Mouse (Mus musculus): ENCODE results near the gene Cdc14a. TPM values are rescaled to one million over a fixed set of nuclear protein-coding genes. Genes with fewer than 3 reads are reported as not detected.

Cdc14a gene
- polyA plus RNA-seq, 1 experiment from 2014 or later: 19.7 TPM

- DNase-seq (ENCODE audit: low spot score) (no peak), ATAC-seq (ENCODE audit: insufficient read depth, low FRiP score, low TSS enrichment) (no peak)
- peaks cover 2% of the 10 kb centered on the region; the same call in 1 of the 2 replicates for H3K36me3 ChIP-seq (ENCODE audit: control insufficient read depth, insufficient read depth, low read length)
- no peaks in the 10 kb centered on the region for H3K27me3 ChIP-seq (ENCODE audit: control insufficient read depth, insufficient read depth, low read length)
- WGBS: 45% methylated on average over 8 of the region's 8 CpGs
- no peaks in the 10 kb centered on the region for H3K9me3 ChIP-seq (ENCODE audit: control insufficient read depth, low read length)
- H3K4me1 ChIP-seq (ENCODE audit: control insufficient read depth, insufficient read depth, low read length): peaks cover 13% of the 10 kb centered on the region
- no peak overlapping the region for H3K27ac ChIP-seq (ENCODE audit: low read depth, low read length)
- H3K4me2 ChIP-seq (ENCODE audit: low read depth): peak overlapping the region; percentile 89
- peak overlapping the region; percentile 72 for H3K4me3 ChIP-seq (ENCODE audit: low read depth, low read length)
- peak overlapping the region; percentile 24; the same call in 1 of the 2 replicates for H3K9ac ChIP-seq (ENCODE audit: low read length)
Observed at GRCm38 (mm10) chr3:116422074-116422473, 1.8 kb downstream of the Cdc14a start.

- Histone ChIP-seq H3K36me3 (ENCODE audit: control insufficient read depth, insufficient read depth, low read length) (peaks cover 2% of the 10 kb centered on the region), H3K27ac (ENCODE audit: low read depth, low read length) (no peak overlapping the region), H3K4me2 (ENCODE audit: low read depth) (peak overlapping the region; percentile 89), H3K9me3 (ENCODE audit: control insufficient read depth, low read length) (no peaks in the 10 kb centered on the region), H3K9ac (ENCODE audit: low read length) (no peak overlapping the region), H3K4me1 (ENCODE audit: control insufficient read depth, insufficient read depth, low read length) (peaks cover 13% of the 10 kb centered on the region), H3K4me3 (ENCODE audit: low read depth, low read length) (peak overlapping the region; percentile 72; the same call in 1 of the 2 replicates), H3K27me3 (ENCODE audit: control insufficient read depth, insufficient read depth, low read length) (no peaks in the 10 kb centered on the region)
- ATAC-seq (ENCODE audit: insufficient read depth, low FRiP score, low TSS enrichment): no peak
- WGBS: 43% methylated on average over 6 of the region's 6 CpGs
- DNase-seq (ENCODE audit: low spot score): no peak
Observed at GRCm38 (mm10) chr3:116421121-116421520, 2.7 kb downstream of the Cdc14a start.

- H3K9ac ChIP-seq (ENCODE audit: low read length): no peak overlapping the region
- H3K27me3 ChIP-seq (ENCODE audit: control insufficient read depth, insufficient read depth, low read length): no peaks in the 10 kb centered on the region
- H3K4me3 ChIP-seq (ENCODE audit: low read depth, low read length): no peak overlapping the region
- no peak overlapping the region for H3K27ac ChIP-seq (ENCODE audit: low read depth, low read length)
- ATAC-seq (ENCODE audit: insufficient read depth, low FRiP score, low TSS enrichment) (no peak), DNase-seq (ENCODE audit: low spot score) (no peak)
- no peak overlapping the region for H3K4me2 ChIP-seq (ENCODE audit: low read depth)
- H3K36me3 ChIP-seq (ENCODE audit: control insufficient read depth, insufficient read depth, low read length): peaks cover 2% of the 10 kb centered on the region
- WGBS: 82% methylated on average over 11 of the region's 11 CpGs
- no peaks in the 10 kb centered on the region for H3K9me3 ChIP-seq (ENCODE audit: control insufficient read depth, low read length)
- H3K4me1 ChIP-seq (ENCODE audit: control insufficient read depth, insufficient read depth, low read length): peaks cover 13% of the 10 kb centered on the region
Observed at GRCm38 (mm10) chr3:116419791-116420190, 4.0 kb downstream of the Cdc14a start.

GRCm38 (mm10) chr3:116414451-116414860 is 9.4 kb downstream of the Cdc14a start:
- over 99% methylated on average over 3 of the region's 3 CpGs for WGBS
- Histone ChIP-seq H3K4me1 (ENCODE audit: control insufficient read depth, insufficient read depth, low read length) (peaks cover 9% of the 10 kb centered on the region; the same call in 1 of the 2 replicates), H3K9ac (ENCODE audit: low read length) (no peak overlapping the region), H3K36me3 (ENCODE audit: control insufficient read depth, insufficient read depth, low read length) (peaks cover 2% of the 10 kb centered on the region), H3K4me3 (ENCODE audit: low read depth, low read length) (no peak overlapping the region), H3K27ac (ENCODE audit: low read depth, low read length) (no peak overlapping the region), H3K4me2 (ENCODE audit: low read depth) (no peak overlapping the region), H3K9me3 (ENCODE audit: control insufficient read depth, low read length) (no peaks in the 10 kb centered on the region), H3K27me3 (ENCODE audit: control insufficient read depth, insufficient read depth, low read length) (no peaks in the 10 kb centered on the region)
- no peak for DNase-seq (ENCODE audit: low spot score)
- ATAC-seq (ENCODE audit: insufficient read depth, low FRiP score, low TSS enrichment): no peak

GRCm38 (mm10) chr3:116412954-116413724 is 10.7 kb downstream of the Cdc14a start:
- Histone ChIP-seq H3K27me3 (ENCODE audit: control insufficient read depth, insufficient read depth, low read length) (no peaks in the 10 kb centered on the region), H3K4me2 (ENCODE audit: low read depth) (no peak overlapping the region), H3K36me3 (ENCODE audit: control insufficient read depth, insufficient read depth, low read length) (peaks cover 2% of the 10 kb centered on the region), H3K9ac (ENCODE audit: low read length) (no peak overlapping the region), H3K9me3 (ENCODE audit: control insufficient read depth, low read length) (no peaks in the 10 kb centered on the region), H3K27ac (ENCODE audit: low read depth, low read length) (no peak overlapping the region), H3K4me1 (ENCODE audit: control insufficient read depth, insufficient read depth, low read length) (peaks cover 9% of the 10 kb centered on the region; the same call in 1 of the 2 replicates), H3K4me3 (ENCODE audit: low read depth, low read length) (no peak overlapping the region)
- ATAC-seq (ENCODE audit: insufficient read depth, low FRiP score, low TSS enrichment): no peak
- 92% methylated on average over 4 of the region's 4 CpGs for WGBS
- DNase-seq (ENCODE audit: low spot score): no peak

GRCm38 (mm10) chr3:116410051-116410450 is 13.8 kb downstream of the Cdc14a start:
- DNase-seq (ENCODE audit: low spot score) (no peak), ATAC-seq (ENCODE audit: insufficient read depth, low FRiP score, low TSS enrichment) (no peak)
- Histone ChIP-seq H3K9ac (ENCODE audit: low read length) (no peak overlapping the region), H3K27ac (ENCODE audit: low read depth, low read length) (no peak overlapping the region), H3K4me1 (ENCODE audit: control insufficient read depth, insufficient read depth, low read length) (peaks cover 9% of the 10 kb centered on the region; the same call in 1 of the 2 replicates), H3K27me3 (ENCODE audit: control insufficient read depth, insufficient read depth, low read length) (no peaks in the 10 kb centered on the region), H3K9me3 (ENCODE audit: control insufficient read depth, low read length) (no peaks in the 10 kb centered on the region), H3K4me3 (ENCODE audit: low read depth, low read length) (no peak overlapping the region), H3K4me2 (ENCODE audit: low read depth) (no peak overlapping the region), H3K36me3 (ENCODE audit: control insufficient read depth, insufficient read depth, low read length) (no peaks in the 10 kb centered on the region)
- WGBS: 60% methylated on average over 7 of the region's 7 CpGs

GRCm38 (mm10) chr3:116409486-116409885 is 14.3 kb downstream of the Cdc14a start:
- H3K4me1 ChIP-seq (ENCODE audit: control insufficient read depth, insufficient read depth, low read length): peaks cover 9% of the 10 kb centered on the region; the same call in 1 of the 2 replicates
- H3K4me3 ChIP-seq (ENCODE audit: low read depth, low read length): no peak overlapping the region
- 66% methylated on average over 8 of the region's 8 CpGs for WGBS
- H3K4me2 ChIP-seq (ENCODE audit: low read depth): no peak overlapping the region
- no peak overlapping the region for H3K27ac ChIP-seq (ENCODE audit: low read depth, low read length)
- no peak overlapping the region for H3K9ac ChIP-seq (ENCODE audit: low read length)
- ATAC-seq (ENCODE audit: insufficient read depth, low FRiP score, low TSS enrichment) (no peak), DNase-seq (ENCODE audit: low spot score) (no peak)
- no peaks in the 10 kb centered on the region for H3K27me3 ChIP-seq (ENCODE audit: control insufficient read depth, insufficient read depth, low read length)
- no peaks in the 10 kb centered on the region for H3K36me3 ChIP-seq (ENCODE audit: control insufficient read depth, insufficient read depth, low read length)
- H3K9me3 ChIP-seq (ENCODE audit: control insufficient read depth, low read length): no peaks in the 10 kb centered on the region

GRCm38 (mm10) chr3:116408856-116409255 is 15.0 kb downstream of the Cdc14a start:
- no peaks in the 10 kb centered on the region for H3K36me3 ChIP-seq (ENCODE audit: control insufficient read depth, insufficient read depth, low read length)
- peaks cover 9% of the 10 kb centered on the region; the same call in 1 of the 2 replicates for H3K4me1 ChIP-seq (ENCODE audit: control insufficient read depth, insufficient read depth, low read length)
- H3K27ac ChIP-seq (ENCODE audit: low read depth, low read length): no peak overlapping the region
- DNase-seq (ENCODE audit: low spot score) (no peak), ATAC-seq (ENCODE audit: insufficient read depth, low FRiP score, low TSS enrichment) (no peak)
- H3K27me3 ChIP-seq (ENCODE audit: control insufficient read depth, insufficient read depth, low read length): no peaks in the 10 kb centered on the region
- no peak overlapping the region for H3K4me2 ChIP-seq (ENCODE audit: low read depth)
- no peaks in the 10 kb centered on the region for H3K9me3 ChIP-seq (ENCODE audit: control insufficient read depth, low read length)
- H3K4me3 ChIP-seq (ENCODE audit: low read depth, low read length): no peak overlapping the region
- H3K9ac ChIP-seq (ENCODE audit: low read length): no peak overlapping the region
- WGBS: 89% methylated on average over 10 of the region's 10 CpGs

GRCm38 (mm10) chr3:116405516-116405915 is 18.3 kb downstream of the Cdc14a start:
- 84% methylated on average over 9 of the region's 9 CpGs for WGBS
- Histone ChIP-seq H3K9me3 (ENCODE audit: control insufficient read depth, low read length) (no peaks in the 10 kb centered on the region), H3K27ac (ENCODE audit: low read depth, low read length) (no peak overlapping the region), H3K9ac (ENCODE audit: low read length) (no peak overlapping the region), H3K36me3 (ENCODE audit: control insufficient read depth, insufficient read depth, low read length) (no peaks in the 10 kb centered on the region), H3K4me1 (ENCODE audit: control insufficient read depth, insufficient read depth, low read length) (peaks cover 9% of the 10 kb centered on the region), H3K27me3 (ENCODE audit: control insufficient read depth, insufficient read depth, low read length) (no peaks in the 10 kb centered on the region), H3K4me3 (ENCODE audit: low read depth, low read length) (no peak overlapping the region), H3K4me2 (ENCODE audit: low read depth) (no peak overlapping the region)
- DNase-seq (ENCODE audit: low spot score): no peak
- no peak for ATAC-seq (ENCODE audit: insufficient read depth, low FRiP score, low TSS enrichment)
